Mouse (Mus musculus) MEL (cell line): ENCODE measurements at regions not wholly inside any gene's neighbourhood (a gene's known extent, or its start where the extent isn't known, plus 50 kb on each side); places are given as distances from the start of the nearest gene placed in this dataset.

Experiments used
- DNase-seq: peaks from one replicate; pipeline ENCODE4 v3.0.0; 2011; ENCODE audit warnings: low read depth, low spot score
- H3K27ac ChIP-seq: 2 replicates; pipeline ENCODE4 v1.5.1; 2012; ENCODE audit warnings: low read depth, mild to moderate bottlenecking, control low read depth, low read length, moderate library complexity; ENCODE audit not compliant: control insufficient read depth
- H3K27me3 ChIP-seq, 2 experiments: fragments of 150-350 bp in 1 of 2; sonication (generic) in 1 of 2; 2 replicates each; pipeline ENCODE4 v1.6.1; 2012; ENCODE audit warnings: low read length in 2 of 2, mild to moderate bottlenecking in 2 of 2, improper control_type of control experiment in 1 of 2, moderate library complexity in 1 of 2; ENCODE audit not compliant: insufficient read depth in 2 of 2, control insufficient read depth in 1 of 2
- H3K36me3 ChIP-seq, 2 experiments: 2 replicates each; pipeline ENCODE4 v1.6.1; 2012 to 2014; ENCODE audit warnings: low read length in 2 of 2, improper control_type of control experiment in 1 of 2, inconsistent platforms in 1 of 2, mild to moderate bottlenecking in 1 of 2; ENCODE audit not compliant: insufficient read depth in 2 of 2, control insufficient read depth in 1 of 2
- H3K4me1 ChIP-seq, 2 experiments: fragments of 150-350 bp in 1 of 2; sonication (generic) in 1 of 2; 2 replicates each; pipeline ENCODE4 v1.6.1; 2012; ENCODE audit warnings: low read length in 2 of 2, improper control_type of control experiment in 1 of 2, mild to moderate bottlenecking in 1 of 2; ENCODE audit not compliant: insufficient read depth in 2 of 2, control insufficient read depth in 1 of 2
- H3K4me3 ChIP-seq, 2 experiments: fragments of 150-350 bp in 1 of 2; sonication (generic) in 1 of 2; 2 replicates each; pipeline ENCODE4 v1.5.1; 2012; ENCODE audit warnings: low read depth in 2 of 2, low read length in 2 of 2, mild to moderate bottlenecking in 2 of 2, moderate library complexity in 2 of 2, control low read depth in 1 of 2, improper control_type of control experiment in 1 of 2; ENCODE audit not compliant: control insufficient read depth in 1 of 2, insufficient read depth in 1 of 2
- H3K79me2 ChIP-seq: 2 replicates; pipeline ENCODE4 v1.6.1; 2012; ENCODE audit warnings: mild to moderate bottlenecking, low read length, moderate library complexity; ENCODE audit not compliant: control insufficient read depth, poor library complexity, insufficient read depth
- H3K9ac ChIP-seq: 2 replicates; pipeline ENCODE4 v1.6.1; 2012; ENCODE audit warnings: low read depth, mild to moderate bottlenecking, control low read depth, low read length, moderate library complexity; ENCODE audit not compliant: control insufficient read depth, poor library complexity, severe bottlenecking
- H3K9me3 ChIP-seq: fragments of 150-350 bp; sonication (generic); replicated peaks from 2 replicates; pipeline ENCODE4 v1.6.1; 2012; ENCODE audit warnings: mild to moderate bottlenecking, low read length, improper control_type of control experiment, moderate library complexity; ENCODE audit not compliant: insufficient read depth
- CHD1 ChIP-seq: IDR thresholded peaks from 2 replicates; pipeline ENCODE4 v1.6.1; 2012; ENCODE audit warnings: low read depth, mild to moderate bottlenecking, inconsistent platforms, low read length, improper control_type of control experiment
- CTCF ChIP-seq, 3 experiments: IDR thresholded peaks in 2 of 3; conservative IDR thresholded peaks in 1 of 3; 2 replicates each; pipeline ENCODE4 v1.5.1; 2011 to 2012; ENCODE audit warnings: low read length in 3 of 3, low read depth in 2 of 3, mild to moderate bottlenecking in 2 of 3, improper control_type of control experiment in 1 of 3, inconsistent platforms in 1 of 3, mixed read lengths in 1 of 3, moderate library complexity in 1 of 3; ENCODE audit not compliant: control insufficient read depth in 1 of 3, insufficient read depth in 1 of 3, poor library complexity in 1 of 3, severe bottlenecking in 1 of 3
- ELF1 ChIP-seq: IDR thresholded peaks from 2 replicates; pipeline ENCODE4 v1.6.1; 2014; ENCODE audit warnings: low read depth, mild to moderate bottlenecking, inconsistent platforms, low read length, improper control_type of control experiment, moderate library complexity
- EP300 ChIP-seq, 2 experiments: IDR thresholded peaks; 2 replicates each; pipeline ENCODE4 v1.6.1; 2011; ENCODE audit warnings: improper control_type of control experiment in 2 of 2, low read length in 2 of 2, low read depth in 1 of 2, mild to moderate bottlenecking in 1 of 2
- ETS1 ChIP-seq: IDR thresholded peaks from 2 replicates; pipeline ENCODE4 v1.6.1; 2012; ENCODE audit warnings: low read depth, mild to moderate bottlenecking, inconsistent platforms, low read length, improper control_type of control experiment, moderate library complexity
- GATA1 ChIP-seq: IDR thresholded peaks from 2 replicates; pipeline ENCODE4 v1.6.1; 2011; ENCODE audit warnings: low read depth, low read length, improper control_type of control experiment
- JUND ChIP-seq: IDR thresholded peaks from 2 replicates; pipeline ENCODE4 v1.6.1; 2011; ENCODE audit warnings: low read depth, mild to moderate bottlenecking, improper control_type of control experiment, low read length
- KAT2A ChIP-seq: conservative IDR thresholded peaks from 2 replicates; pipeline ENCODE4 v1.6.1; 2012; ENCODE audit warnings: low read depth, low read length, improper control_type of control experiment, inconsistent platforms
- MAFK ChIP-seq: IDR thresholded peaks from 2 replicates; pipeline ENCODE4 v1.6.1; 2011; ENCODE audit warnings: low read depth, mild to moderate bottlenecking, low read length, improper control_type of control experiment, borderline replicate concordance
- MAZ ChIP-seq: IDR thresholded peaks from 2 replicates; pipeline ENCODE4 v1.6.1; 2012; ENCODE audit warnings: low read depth, mild to moderate bottlenecking, inconsistent platforms, low read length, improper control_type of control experiment
- MYC ChIP-seq: IDR thresholded peaks from 2 replicates; pipeline ENCODE4 v1.6.1; 2011; ENCODE audit warnings: low read depth, mild to moderate bottlenecking, low read length, improper control_type of control experiment, moderate library complexity
- RAD21 ChIP-seq: IDR thresholded peaks from 2 replicates; pipeline ENCODE4 v1.6.1; 2011; ENCODE audit warnings: mild to moderate bottlenecking, low read depth, low read length, improper control_type of control experiment
- RCOR1 ChIP-seq: IDR thresholded peaks from 2 replicates; pipeline ENCODE4 v1.6.1; 2012; ENCODE audit warnings: low read depth, mild to moderate bottlenecking, inconsistent platforms, low read length, improper control_type of control experiment
- SIN3A ChIP-seq: IDR thresholded peaks from 2 replicates; pipeline ENCODE4 v1.6.1; 2012; ENCODE audit warnings: low read length, improper control_type of control experiment, inconsistent platforms
- SMC3 ChIP-seq: IDR thresholded peaks from 2 replicates; pipeline ENCODE4 v1.6.1; 2011; ENCODE audit warnings: low read depth, low read length, improper control_type of control experiment
- TAL1 ChIP-seq: IDR thresholded peaks from 2 replicates; pipeline ENCODE4 v1.6.1; 2012; ENCODE audit warnings: mild to moderate bottlenecking, inconsistent platforms, low read length, moderate library complexity, mixed read lengths
- UBTF ChIP-seq: IDR thresholded peaks from 2 replicates; pipeline ENCODE4 v1.6.1; 2012; ENCODE audit warnings: low read depth, mild to moderate bottlenecking, inconsistent platforms, low read length, improper control_type of control experiment, moderate library complexity, borderline replicate concordance; ENCODE audit not compliant: insufficient read depth
- ZKSCAN1 ChIP-seq: IDR thresholded peaks from 2 replicates; pipeline ENCODE4 v1.6.1; 2012; ENCODE audit warnings: low read depth, mild to moderate bottlenecking, inconsistent platforms, low read length, improper control_type of control experiment, moderate library complexity

- 0 out of 4 replicates have a peak, but pooled peaks cover 0 to 2% of the 10 kb centered on the region in 2 experiments for H3K4me1 ChIP-seq
- H3K27me3 ChIP-seq: no peaks in the 10 kb centered on the region
- no peaks in the 10 kb centered on the region; a peak in 1 of 4 replicates for H3K36me3 ChIP-seq
- H3K9me3 ChIP-seq: no peaks in the 10 kb centered on the region
- H3K79me2 ChIP-seq: no peaks in the 10 kb centered on the region
- TF ChIP-seq CTCF (IDR thresholded peaks at IDR 0.05 in 2 of 3, conservative IDR thresholded peaks at IDR 0.05 in 1 of 3; ENCODE audit: control insufficient read depth in 1 of 3, insufficient read depth in 1 of 3, low read depth in 2 of 3, low read length in 3 of 3, poor library complexity in 1 of 3, severe bottlenecking in 1 of 3) (peak in 2 of 3 experiments; percentile 57; a peak in 4 of 6 replicates), SIN3A (no peak), RCOR1 (no peak), SMC3 (peak; percentile 35), CHD1 (no peak), MAFK (no peak), ZKSCAN1 (no peak), TAL1 (no peak), UBTF (no peak), ELF1 (no peak), EP300 (IDR thresholded peaks at IDR 0.05; ENCODE audit: low read depth in 1 of 2, low read length in 2 of 2) (no peak), KAT2A (no peak), JUND (no peak), GATA1 (no peak), MYC (no peak), RAD21 (peak; percentile 59), MAZ (no peak), ETS1 (no peak)
- no peak overlapping the region for H3K9ac ChIP-seq
- H3K4me3 ChIP-seq: no peak overlapping the region
- H3K27ac ChIP-seq: no peak overlapping the region
- peak; percentile 46 for DNase-seq
Measured at GRCm38 (mm10) chr9:97214806-97215205, 103.8 kb upstream of the Slc25a36 start.

- H3K27ac ChIP-seq: no peak overlapping the region
- no peaks in the 10 kb centered on the region for H3K36me3 ChIP-seq
- H3K4me1 ChIP-seq: no peaks in the 10 kb centered on the region
Measured at GRCm38 (mm10) chr9:97190321-97190860, 79.4 kb upstream of the Slc25a36 start.

More at GRCm38 (mm10) chr9:97190321-97190860, 79.4 kb upstream of the Slc25a36 start:
- Histone ChIP-seq H3K4me3 (no peak overlapping the region), H3K9me3 (no peaks in the 10 kb centered on the region), H3K27me3 (no peaks in the 10 kb centered on the region), H3K79me2 (no peaks in the 10 kb centered on the region), H3K9ac (no peak overlapping the region)
- no peak for DNase-seq
- no peak for TF ChIP-seq GATA1
